Comparison of ENCODE assay signal across 22 mouse cellular contexts in the genomic region with DNA sequence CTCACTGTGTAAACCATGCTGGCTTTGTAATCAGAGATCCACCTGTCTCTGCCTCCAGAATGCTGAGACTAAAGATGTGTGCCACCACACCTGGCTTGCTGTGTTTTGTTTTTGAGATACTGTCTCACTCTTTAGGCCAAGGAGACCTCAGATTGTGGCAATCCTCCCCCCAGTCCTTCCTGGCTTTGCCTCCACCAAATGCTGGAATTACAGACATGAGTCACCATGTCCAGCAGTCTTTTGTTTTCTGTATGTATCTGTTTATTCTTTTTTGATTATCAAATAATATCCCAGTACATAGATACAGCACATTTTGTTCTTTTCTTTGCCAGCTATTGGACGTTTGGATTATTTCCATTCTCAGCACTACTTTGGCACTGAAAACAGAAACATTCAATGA. TPM values are rescaled to one million over a fixed set of nuclear protein-coding genes. Genes with fewer than 3 reads are reported as not detected.
DNase-seq lines count a peak whose midpoint lies in the region; TF ChIP-seq lines count a peak whose summit lies in the region.
"Had no signal": no experiment of that assay in that cellular context is flagged by ENCODE, and none has a peak within 500 bp of the region (broad histone marks: within the 10 kb centered on the region; RNA-seq: fewer than 3 reads in every experiment).

No protein-coding gene starts in this region.

- WGBS in lung, adult 2 months = 17% methylated on average over 1 of the region's 1 CpGs

- no peak overlapping the region for H3K4me3 ChIP-seq in gastrocnemius, adult 2 months
- no peak overlapping the region for H3K4me3 ChIP-seq in lung, adult 2 months (replicated peaks; ENCODE audit: extremely low read depth, low read depth, low read length)
- H3K4me3 ChIP-seq: embryonic facial prominence, embryonic 10.5 days; forebrain, embryonic 13.5 days had no signal

- intact Hi-C loops in gastrocnemius, adult 2 months (cut with DNase I) = no loop called here

- peaks cover 12% of the 10 kb centered on the region for H3K4me1 ChIP-seq in lung, adult 2 months (ENCODE audit: control insufficient read depth, insufficient read depth, low read length)
- H3K4me1 ChIP-seq: forebrain, embryonic 13.5 days had no signal

- no peak for TF ChIP-seq POLR2A in lung, adult 2 months (IDR thresholded peaks at IDR 0.05; ENCODE audit: borderline replicate concordance, extremely low read depth, low read depth, low read length)

- DNase-seq in gastrocnemius, adult 2 months = no peak
- DNase-seq in gastrocnemius, adult 8-10 months (ENCODE audit: low spot score in 2 of 2) = no peak
- DNase-seq in lung, adult 18-20 months = peak; percentile 29 to 66
- DNase-seq in lung, adult 2 months = no peak
- peak; percentile 55 for DNase-seq in testis, postnatal 14 days (ENCODE audit: low spot score)
- no peak for DNase-seq in testis, postnatal 10 days (ENCODE audit: low spot score)
- no peak for DNase-seq in adrenal gland, adult 8-10 months
- DNase-seq: adrenal gland, adult 2 months; adrenal gland, postnatal 36 days; cerebellum, adult 2 months; cerebellum, postnatal 10 days; forebrain, postnatal 0 days; gastrocnemius, postnatal 36 days had no signal

- H3K27ac ChIP-seq in gastrocnemius, adult 2 months = peak overlapping the region; percentile 56; the same call in 1 of the 2 replicates
- H3K27ac ChIP-seq: embryonic facial prominence, embryonic 10.5 days; heart, embryonic 15.5 days had no signal

- TF ChIP-seq CTCF in gastrocnemius, adult 2 months (IDR thresholded peaks at IDR 0.05) = no peak
- no peak for TF ChIP-seq CTCF in lung, adult 2 months (IDR thresholded peaks at IDR 0.05; ENCODE audit: insufficient read depth, low read length)

RNA-seq across cellular contexts. Expression of a gene that starts 5.4 kb away (rescaled TPM):
- total RNA-seq in gastrocnemius, adult 2 months (2021) = 1 to 10 TPM; 3.9 to 4.7 TPM
- 1 to 10 TPM; 2.8 to 5.2 (median 3.8) TPM for total RNA-seq in gastrocnemius, adult 8-10 months (2022)
- polyA plus RNA-seq in lung, adult 2 months (2012; rRNA removed) = 102 and 105 TPM in 2 replicates
- total RNA-seq in adrenal gland, adult 8-10 months (2022) = 100 to 1,000 TPM; 214 to 322 (median 255) TPM

RNA-seq across cellular contexts. Expression of a gene that starts 9.2 kb away (rescaled TPM):
- 10 to 100 TPM; 18.4 to 24.6 TPM for total RNA-seq in gastrocnemius, adult 2 months (2021)
- 10 to 100 TPM in 3 of 4 experiments, 1 to 10 TPM in 1; 9.4 to 21.2 (median 13.4) TPM for total RNA-seq in gastrocnemius, adult 8-10 months (2022)
- 704 and 832 TPM in 2 replicates for polyA plus RNA-seq in lung, adult 2 months (2012; rRNA removed)
- total RNA-seq in adrenal gland, adult 8-10 months (2022) = 10 to 100 TPM in 3 of 4 experiments, 1 to 10 TPM in 1; 9.4 to 22.2 (median 12.1) TPM

RNA-seq across cellular contexts. Expression of a gene that starts 35.9 kb away (rescaled TPM):
- total RNA-seq in gastrocnemius, adult 2 months (2021) = not detected
- total RNA-seq in gastrocnemius, adult 8-10 months (2022) = not detected
- polyA plus RNA-seq in lung, adult 2 months (2012; rRNA removed) = 2.2 and 2.4 TPM in 2 replicates
- total RNA-seq in adrenal gland, adult 8-10 months (2022) = not detected
- total RNA-seq: adrenal gland, adult 2 months; adrenal gland, postnatal 36 days; CH12.LX; forebrain, postnatal 0 days; gastrocnemius, adult 18-20 months; gastrocnemius, postnatal 36 days; heart, postnatal 36 days had no signal
- polyA plus RNA-seq: adrenal gland, adult 2 months; cerebellum, adult 2 months; embryonic facial prominence, embryonic 10.5 days; embryonic facial prominence, embryonic 14.5 days; forebrain, embryonic 13.5 days; forebrain, postnatal 0 days; heart, embryonic 15.5 days; hindbrain, embryonic 11.5 days; hindbrain, embryonic 16.5 days had no signal

RNA-seq across cellular contexts. Expression of a gene that starts 49.4 kb away (rescaled TPM):
- not detected for total RNA-seq in gastrocnemius, adult 2 months (2021)
- not detected for total RNA-seq in gastrocnemius, adult 8-10 months (2022)
- polyA plus RNA-seq in lung, adult 2 months (2012; rRNA removed) = 0.44 and 0.45 TPM in 2 replicates
- total RNA-seq in adrenal gland, adult 8-10 months (2022) = under 1 TPM; 0.31 to 0.67 (median 0.40) TPM
- total RNA-seq: gastrocnemius, adult 18-20 months; gastrocnemius, postnatal 36 days had no signal

Comparison
In these comparisons a context has a peak if more than half of its experiments do, and no peak if none do; other contexts are left out.
1. DNase-seq: peak in lung, adult 18-20 months (2 of 2) and testis, postnatal 14 days (single experiment); none in gastrocnemius, adult 2 months (single experiment), gastrocnemius, adult 8-10 months (0 of 2), lung, adult 2 months (single experiment), testis, postnatal 10 days (single experiment) and adrenal gland, adult 8-10 months (single experiment).
2. RNA of a gene that starts 5.4 kb away (total RNA-seq): 214 to 322 TPM in adrenal gland, adult 8-10 months; 3.9 to 4.7 TPM in gastrocnemius, adult 2 months and 2.8 to 5.2 TPM in gastrocnemius, adult 8-10 months; every median in the first group is over 10 times any median in the second.